Comparison of ENCODE assay signal across 12 mouse cellular contexts in the genomic region with DNA sequence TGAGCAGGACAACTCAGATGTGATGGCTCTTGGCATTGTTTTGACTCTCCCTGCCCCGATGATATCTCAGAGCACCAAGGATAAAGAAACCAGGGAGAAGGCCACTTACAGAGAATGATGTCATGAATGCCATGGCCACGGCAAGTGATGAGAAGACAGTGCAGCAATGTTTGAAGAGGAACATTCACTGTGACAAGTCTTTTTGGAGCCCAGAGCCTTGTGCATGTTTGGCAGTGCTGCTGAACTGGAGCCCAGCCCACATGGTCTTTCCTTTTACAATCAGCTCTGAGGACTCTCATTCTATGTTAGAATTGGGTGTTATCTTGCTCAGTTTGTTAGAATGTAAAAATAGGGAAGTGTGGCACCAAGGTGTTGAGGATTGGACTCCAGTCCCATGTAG.
"Had no signal": no experiment of that assay in that cellular context is flagged by ENCODE, and none has a peak within 500 bp of the region (broad histone marks: within the 10 kb centered on the region; RNA-seq: fewer than 3 reads in every experiment).

No protein-coding gene starts in this region.

- H3K27me3 ChIP-seq: kidney, embryonic 15.5 days; limb, embryonic 12.5 days; liver, embryonic 13.5 days; midbrain, embryonic 13.5 days; neural tube, embryonic 13.5 days; stomach, embryonic 15.5 days had no signal

- DNase-seq: kidney, postnatal 14 days; liver; liver, embryonic 13.5 days; liver, postnatal 0 days; right cerebral cortex, postnatal 14 days; thymus, adult 2 months; thymus, postnatal 25 days had no signal

- H3K27ac ChIP-seq: kidney, embryonic 15.5 days; limb, embryonic 12.5 days; midbrain, embryonic 13.5 days; neural tube, embryonic 13.5 days; stomach, embryonic 15.5 days had no signal

- H3K4me3 ChIP-seq: kidney, embryonic 15.5 days; limb, embryonic 12.5 days; liver, embryonic 13.5 days; midbrain, embryonic 13.5 days; neural tube, embryonic 13.5 days; stomach, embryonic 15.5 days had no signal

- H3K4me2 ChIP-seq: kidney, embryonic 15.5 days; limb, embryonic 12.5 days; liver, embryonic 13.5 days; midbrain, embryonic 13.5 days; neural tube, embryonic 13.5 days; stomach, embryonic 15.5 days had no signal

- H3K4me1 ChIP-seq: limb, embryonic 12.5 days; stomach, embryonic 15.5 days had no signal

- ATAC-seq: liver, postnatal 0 days; midbrain, embryonic 13.5 days had no signal

- H3K9me3 ChIP-seq: kidney, embryonic 15.5 days; limb, embryonic 12.5 days; liver, embryonic 13.5 days; midbrain, embryonic 13.5 days; neural tube, embryonic 13.5 days; stomach, embryonic 15.5 days had no signal

- H3K9ac ChIP-seq: kidney, embryonic 15.5 days; limb, embryonic 12.5 days; liver, embryonic 13.5 days; liver, postnatal 0 days; midbrain, embryonic 13.5 days; neural tube, embryonic 13.5 days; stomach, embryonic 15.5 days had no signal
